ENCODE assay signal across 19 mouse cellular contexts in genomic region chr1:194396754-194397460, GRCm38 (mm10).
"Had no signal": no experiment of that assay in that cellular context is flagged by ENCODE, and none has a peak within 500 bp of the region (broad histone marks: within the 10 kb centered on the region; RNA-seq: fewer than 3 reads in every experiment).

No protein-coding gene starts in this region.

- H3K4me3 ChIP-seq: layer of hippocampus, adult 2 months; limb, embryonic 10.5 days; limb, embryonic 13.5 days; liver, embryonic 12.5 days; liver, embryonic 15.5 days; stomach, embryonic 15.5 days had no signal

- H3K36me3 ChIP-seq: limb, embryonic 10.5 days; limb, embryonic 13.5 days; liver, embryonic 12.5 days; liver, embryonic 15.5 days; stomach, embryonic 15.5 days had no signal

- DNase-seq: kidney, adult 2 months; kidney, postnatal 25 days; layer of hippocampus, adult 9-11 months; liver; midbrain, embryonic 14.5 days; right cerebral cortex, adult 18-20 months; right cerebral cortex, postnatal 25 days; spleen, adult 18-20 months; thymus, adult 18-20 months; thymus, postnatal 4 days had no signal

- H3K9me3 ChIP-seq: limb, embryonic 10.5 days; limb, embryonic 13.5 days; liver, embryonic 12.5 days; liver, embryonic 15.5 days; stomach, embryonic 15.5 days had no signal

- H3K27me3 ChIP-seq: limb, embryonic 13.5 days; liver, embryonic 12.5 days; liver, embryonic 15.5 days; stomach, embryonic 15.5 days had no signal

- H3K4me2 ChIP-seq: limb, embryonic 13.5 days; liver, embryonic 12.5 days; liver, embryonic 15.5 days; stomach, embryonic 15.5 days had no signal

- H3K27ac ChIP-seq: kidney, postnatal 0 days; layer of hippocampus, adult 2 months; limb, embryonic 10.5 days; limb, embryonic 13.5 days; liver, embryonic 12.5 days; liver, embryonic 15.5 days; macrophage; stomach, embryonic 15.5 days had no signal

- H3K4me1 ChIP-seq: limb, embryonic 10.5 days; limb, embryonic 13.5 days; liver, embryonic 12.5 days; liver, embryonic 15.5 days; stomach, embryonic 15.5 days had no signal

- ATAC-seq: intestine, postnatal 0 days; liver, embryonic 12.5 days had no signal

- H3K9ac ChIP-seq: limb, embryonic 13.5 days; liver, embryonic 12.5 days; liver, embryonic 15.5 days; stomach, embryonic 15.5 days had no signal
